Mouse (Mus musculus) B cell, adult 2 months (primary cell): Measurements from ENCODE around the gene Trmt112.
A peak's percentile ranks its signal among the peaks of the same experiment; 100 is the strongest.

ENCODE experiments used
- DNase-seq, 2 experiments: peaks; one replicate each; pipeline ENCODE4 v3.0.0; 2022

Gene Trmt112

GRCm38 (mm10) chr19:6951381-6951968 is 42.0 kb downstream of the Trmt112 start:
- peak; percentile 64 to 68 for DNase-seq

DNA sequence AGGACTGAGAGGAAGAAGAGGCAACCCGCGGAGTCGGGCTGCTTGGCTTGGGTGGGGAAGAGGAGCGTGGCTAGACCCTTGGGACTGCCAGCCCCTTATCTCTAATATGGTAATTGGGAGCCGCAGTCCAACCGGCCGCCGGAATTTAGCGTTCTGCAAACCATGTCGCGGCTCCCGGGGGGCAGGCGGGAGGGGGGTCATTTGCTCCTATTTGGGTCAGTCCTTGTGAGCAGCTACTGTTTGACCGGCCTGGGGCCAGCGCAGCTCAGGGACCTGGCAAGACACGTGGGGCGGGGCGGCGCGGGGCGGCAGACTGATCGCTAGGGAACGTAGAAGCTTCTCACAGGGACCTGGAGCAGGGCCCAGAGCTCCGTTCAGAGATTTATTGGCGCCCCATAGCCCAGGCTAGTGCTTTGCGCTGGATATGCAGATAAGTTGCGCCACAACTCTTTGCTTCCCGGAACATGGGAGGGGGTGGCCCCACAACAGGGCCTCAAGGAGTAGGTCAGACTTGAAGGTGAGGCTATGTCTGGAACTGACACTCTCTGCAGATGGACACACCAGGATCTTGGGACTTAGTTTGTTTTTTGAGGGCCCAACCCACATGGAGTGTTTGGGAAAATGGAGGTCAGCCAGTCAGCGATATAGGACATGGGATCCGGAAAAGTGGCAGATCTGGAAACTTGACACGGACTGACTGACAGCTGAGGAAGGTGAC is 42.7 kb downstream of the Trmt112 start:
- DNase-seq = peak; percentile 41 to 48

GRCm38 (mm10) chr19:6952712-6953037 is 43.2 kb downstream of the Trmt112 start:
- DNase-seq = no peak

- DNase-seq = peak; percentile 43 to 50
These were observed 44.5 kb downstream of the Trmt112 start for GRCm38 (mm10) chr19:6954046-6954445.

DNA sequence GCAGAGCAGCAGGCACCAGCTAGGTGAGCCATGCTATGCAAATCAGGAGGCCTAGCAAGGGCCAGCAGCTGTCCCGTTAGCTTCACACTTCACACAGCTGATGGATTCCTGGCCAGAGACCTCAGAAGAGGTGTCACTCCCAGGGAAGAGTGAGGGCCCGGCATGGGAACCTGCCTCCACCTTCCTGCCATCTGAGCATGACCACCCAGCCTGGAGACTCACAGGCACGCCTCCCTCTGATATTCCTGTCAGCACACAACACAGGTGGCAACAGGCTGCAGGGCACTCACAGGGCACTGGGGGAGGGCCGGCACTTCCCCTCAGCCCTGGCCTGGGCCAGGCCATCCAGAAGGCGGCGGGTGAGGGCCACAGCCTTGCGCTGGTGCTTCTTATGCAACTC is 45.9 kb downstream of the Trmt112 start:
- DNase-seq = no peak

- no peak for DNase-seq
These were observed 47.0 kb downstream of the Trmt112 start for GRCm38 (mm10) chr19:6956461-6956860.
